Mouse (Mus musculus) lung, postnatal 10 days (tissue): ENCODE measurements at regions not wholly inside any gene's neighbourhood (a gene's known extent, or its start where the extent isn't known, plus 50 kb on each side); places are given as distances from the start of the nearest gene placed in this dataset.

Experiments
- DNase-seq: peaks from one replicate; pipeline ENCODE4 v3.0.0; 2021

DNA sequence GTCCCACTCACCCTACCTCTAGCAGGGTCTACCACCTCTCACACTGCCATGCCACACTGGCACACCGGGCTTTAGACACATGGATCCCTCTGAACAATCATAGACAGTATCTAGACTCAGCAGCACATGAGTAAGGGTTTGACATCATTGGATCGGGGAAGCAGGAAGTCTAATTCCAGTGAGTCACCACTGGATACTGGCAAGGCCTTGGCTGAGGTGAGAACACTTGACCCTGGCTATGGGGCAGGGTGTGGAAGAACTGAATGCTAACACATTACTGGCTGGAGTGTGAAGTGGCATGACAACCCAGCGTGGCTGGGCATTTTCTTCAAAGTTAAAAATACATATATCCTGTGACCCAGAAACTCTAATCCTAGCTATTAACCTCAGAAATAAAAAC lies 114.4 kb downstream of the H2afy start:
- no peak for DNase-seq

DNA sequence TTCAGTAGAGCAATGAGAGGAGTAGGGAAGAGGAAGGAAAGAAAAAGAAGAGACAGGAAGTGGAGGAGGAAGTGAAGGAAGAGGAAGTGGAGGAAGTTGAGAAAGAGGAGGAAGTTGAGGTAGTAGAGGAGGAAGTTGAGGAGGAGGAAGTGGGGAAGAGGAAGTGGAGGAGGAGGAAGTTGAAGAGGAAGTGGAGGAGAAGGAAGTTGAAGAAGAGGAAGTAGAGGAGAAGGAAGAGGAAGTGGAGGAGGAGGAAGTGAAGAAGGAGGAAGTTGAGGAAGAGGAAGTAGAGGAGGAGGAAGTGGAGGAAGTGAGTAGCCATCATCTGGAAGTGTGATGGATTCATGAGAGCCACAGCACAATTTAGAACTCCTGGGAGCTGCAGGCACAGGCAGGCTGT lies 122.2 kb downstream of the H2afy start:
- DNase-seq: no peak

DNA sequence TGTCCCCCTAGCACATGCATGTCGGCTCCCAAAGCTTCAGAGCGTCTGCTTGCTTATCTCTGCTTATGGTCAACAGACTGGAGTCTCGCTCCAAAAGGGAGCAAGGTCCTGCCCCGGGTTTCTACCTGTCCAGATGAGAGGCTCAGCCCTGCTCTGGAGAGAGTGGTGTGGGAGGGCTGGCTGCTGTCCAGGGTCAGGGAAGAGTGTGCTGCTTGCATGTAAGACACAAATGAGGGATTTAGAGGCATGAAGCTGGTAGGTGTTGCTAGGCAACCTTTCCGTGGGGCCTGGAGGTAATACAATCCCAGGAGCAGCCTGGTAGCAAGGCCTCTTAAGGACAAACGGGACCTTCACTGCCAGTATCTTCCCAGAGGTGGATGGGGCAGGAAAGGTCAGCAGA lies 125.7 kb downstream of the H2afy start:
- no peak for DNase-seq

DNA sequence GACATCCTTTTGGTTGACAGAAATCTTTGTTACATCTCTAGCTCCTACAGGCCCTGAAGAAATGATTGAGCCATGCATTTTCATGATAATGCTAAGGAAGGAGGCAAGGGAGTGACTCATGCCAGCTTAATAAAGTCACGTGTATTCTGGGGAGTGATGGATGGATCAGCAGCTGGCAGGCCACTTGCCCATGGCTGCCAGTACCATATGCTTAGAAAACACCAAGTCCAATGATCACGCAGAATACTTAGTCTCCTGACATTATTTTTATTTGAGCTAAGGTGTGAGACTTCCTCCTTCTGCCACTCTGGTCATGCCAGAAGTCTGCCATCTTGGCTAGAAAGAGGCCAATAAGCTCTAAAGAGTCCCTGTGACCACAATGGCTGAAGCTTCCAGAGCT lies 129.3 kb downstream of the H2afy start:
- no peak for DNase-seq

DNA sequence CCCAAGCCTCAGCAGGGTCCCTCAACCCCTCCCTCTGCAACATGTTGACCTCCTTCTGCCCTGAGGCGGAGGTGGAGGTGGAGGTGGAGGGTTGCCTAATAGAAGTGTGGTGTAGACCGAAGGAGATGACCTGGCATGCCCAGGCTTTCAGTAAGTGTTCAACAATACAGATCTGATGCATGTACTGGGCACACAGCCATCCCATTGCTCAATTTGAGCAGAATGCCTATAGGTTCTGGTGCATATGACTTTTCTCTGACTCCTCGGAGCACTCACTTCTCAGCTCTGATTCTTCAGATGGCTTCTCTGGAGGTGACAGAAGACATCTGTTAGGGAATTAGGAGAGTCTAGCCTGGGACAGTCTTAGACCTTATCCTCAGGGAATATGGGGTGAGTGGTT lies 130.4 kb downstream of the H2afy start:
- DNase-seq: no peak

DNA sequence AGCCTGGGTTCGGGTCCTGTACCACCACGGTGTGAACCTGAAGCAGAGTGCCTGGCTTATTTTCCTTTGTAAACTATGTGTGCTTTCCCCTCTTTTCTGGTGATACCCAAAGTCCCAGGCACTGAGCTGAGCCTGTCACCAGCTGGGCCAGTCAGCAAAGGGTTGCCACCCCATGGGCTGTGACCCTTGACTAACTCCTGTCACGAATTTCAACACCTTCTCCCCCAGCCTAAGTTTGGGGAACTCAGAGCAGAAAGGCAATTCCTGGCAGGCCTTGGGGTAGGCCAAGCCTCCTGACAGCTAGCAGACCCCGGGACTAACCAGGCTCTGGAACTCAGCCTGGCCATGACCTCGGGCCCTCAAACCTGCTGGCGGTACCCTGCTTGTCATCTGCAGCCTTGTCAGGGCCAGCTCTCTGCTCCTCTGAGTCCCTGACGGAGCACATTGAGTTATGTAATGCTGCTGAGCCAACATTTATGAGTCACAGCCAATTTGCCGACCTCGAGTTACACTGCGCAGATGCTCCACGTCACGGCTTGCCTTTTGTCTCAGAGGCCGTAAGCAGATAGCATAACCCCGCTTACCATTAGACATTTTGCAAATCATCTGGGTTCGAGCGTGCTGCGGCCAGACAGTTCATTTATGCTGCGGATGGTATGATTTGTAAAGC lies 132.3 kb downstream of the H2afy start:
- DNase-seq: peak; percentile 56

DNA sequence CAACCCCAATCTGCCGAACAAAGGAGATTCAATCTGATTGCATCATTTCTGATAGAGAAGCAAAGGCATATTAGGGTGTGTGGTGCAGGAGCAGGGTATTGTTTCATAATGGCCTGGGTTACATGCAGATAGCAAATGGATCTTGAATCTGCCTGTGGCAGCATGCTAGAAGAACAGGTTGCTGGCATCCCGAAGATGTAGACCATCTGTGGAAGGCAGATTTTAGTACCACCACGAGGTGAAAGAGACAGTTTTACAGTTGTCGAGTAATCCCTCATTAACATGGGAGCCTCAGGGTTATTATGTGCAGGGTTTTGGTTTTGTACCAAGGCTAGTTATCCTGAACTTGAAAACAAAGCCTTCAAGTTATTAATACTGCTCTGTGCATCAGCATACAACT lies 140.9 kb downstream of the H2afy start:
- no peak for DNase-seq

DNA sequence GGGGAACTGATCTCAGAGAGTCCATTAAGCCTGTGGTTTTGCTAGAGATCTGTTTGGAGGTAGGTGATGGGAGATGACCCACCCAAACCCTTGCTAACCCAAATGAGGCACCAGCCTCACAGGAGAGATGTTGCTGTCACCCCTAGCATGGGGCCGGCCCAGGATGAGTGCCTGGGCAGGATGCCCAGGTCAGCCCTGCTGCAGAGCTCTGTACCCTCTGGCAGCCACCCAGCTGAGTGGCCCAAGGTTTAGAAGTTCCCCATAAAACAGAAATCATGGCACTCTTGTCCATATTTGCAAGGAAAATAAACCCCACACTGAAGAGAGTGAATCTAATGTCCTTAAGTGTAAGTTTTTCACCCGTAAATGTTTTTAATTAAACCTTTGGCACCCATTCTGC lies 141.7 kb downstream of the H2afy start:
- no peak for DNase-seq

DNA sequence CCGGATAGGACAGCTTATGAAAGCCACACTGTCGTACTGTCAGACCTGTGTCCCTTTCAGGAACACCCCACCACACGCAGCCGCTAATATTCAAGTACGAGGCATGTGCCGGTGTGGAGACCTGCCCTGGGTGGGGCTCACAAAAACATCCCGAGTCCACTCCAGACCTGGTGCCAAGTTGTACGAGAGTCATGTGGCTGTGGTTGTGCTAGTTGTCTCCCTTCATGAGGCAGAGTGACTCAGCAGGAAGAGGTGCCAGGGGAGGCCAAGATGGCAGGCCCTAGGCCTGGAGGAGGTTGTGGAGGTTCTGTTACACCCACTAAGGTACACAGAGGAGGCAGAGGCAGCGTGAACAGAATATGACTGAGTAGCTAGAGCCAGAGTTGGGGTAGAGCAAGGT lies 143.5 kb downstream of the H2afy start:
- DNase-seq: no peak

DNA sequence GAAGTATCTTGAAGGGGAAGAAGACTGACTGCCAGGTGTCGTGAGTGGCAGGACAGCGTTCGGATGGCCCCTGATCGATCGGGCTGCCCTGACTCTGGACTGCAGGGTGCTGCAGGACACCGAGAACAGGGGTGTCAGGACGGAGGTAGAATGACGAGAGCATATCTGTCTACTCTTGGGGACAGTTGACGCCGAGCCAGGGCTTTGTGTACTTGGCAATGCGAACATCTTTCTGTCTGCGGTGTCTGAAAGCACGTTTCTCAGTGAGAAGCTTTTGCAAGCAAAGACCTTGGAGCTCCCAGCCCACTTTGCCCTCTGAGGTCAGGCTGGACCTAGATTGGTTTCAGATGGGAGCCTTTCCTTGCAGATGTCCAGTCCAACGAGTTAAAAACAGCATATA lies 144.9 kb downstream of the H2afy start:
- DNase-seq: no peak

DNA sequence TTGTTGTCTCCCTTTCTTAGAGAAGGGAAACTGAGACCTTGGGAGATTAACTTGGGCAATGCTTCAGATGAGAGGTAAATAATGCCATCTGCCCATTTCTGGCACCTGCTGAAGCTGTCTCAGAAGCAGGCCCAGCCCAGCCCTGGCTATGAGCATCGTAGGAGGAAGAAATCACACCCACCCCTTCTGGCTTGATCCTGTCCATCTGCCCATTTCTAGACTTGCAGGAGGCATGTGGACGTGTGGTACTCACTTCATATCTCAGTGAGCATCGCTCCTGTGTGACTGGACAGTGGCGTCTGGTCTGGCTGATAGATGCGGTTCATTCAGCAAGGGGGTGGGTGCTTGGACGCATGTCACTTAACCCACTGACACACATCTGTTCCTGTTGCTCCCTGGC lies 146.0 kb downstream of the H2afy start:
- DNase-seq: no peak

DNA sequence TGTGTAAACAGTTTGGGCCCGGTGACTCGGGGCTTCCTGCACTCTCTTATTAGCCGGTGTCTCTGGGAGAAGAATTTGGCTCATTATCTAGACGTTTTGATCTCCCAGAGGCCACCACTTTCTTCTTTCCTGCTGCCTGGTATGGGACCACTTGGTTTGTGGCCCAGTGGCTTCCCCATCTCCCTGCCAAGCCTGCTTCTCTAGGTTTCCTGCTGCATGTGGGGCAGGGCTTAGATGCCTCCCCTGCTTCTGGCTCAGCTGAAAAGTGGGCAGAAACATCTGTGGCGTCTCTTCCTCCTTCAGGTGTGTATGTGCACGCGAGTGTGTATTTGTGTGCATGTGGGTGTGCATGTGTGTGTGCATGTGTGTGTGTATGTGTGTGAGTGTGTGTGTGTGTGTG lies 146.8 kb downstream of the H2afy start:
- DNase-seq: no peak

DNA sequence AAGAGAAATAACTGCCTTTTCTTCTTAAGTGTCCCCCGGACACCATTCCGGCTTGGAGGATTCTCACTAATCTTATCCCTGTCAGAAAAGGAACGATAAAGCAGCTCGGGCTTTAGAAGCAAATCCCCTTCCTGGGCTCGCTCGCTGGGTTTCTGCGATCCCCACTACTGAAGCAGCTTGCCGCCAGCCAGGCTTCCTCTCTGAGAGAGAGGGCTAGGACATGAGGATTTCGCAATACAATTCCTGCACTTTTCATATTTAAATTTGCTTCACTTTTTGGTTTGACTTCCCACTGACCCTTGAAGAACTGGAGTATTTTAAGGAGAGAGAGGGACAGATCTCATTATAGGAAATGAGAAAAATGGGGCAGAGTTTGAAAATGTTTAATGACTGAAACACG lies 149.4 kb upstream of the Pitx1 start:
- no peak for DNase-seq

DNA sequence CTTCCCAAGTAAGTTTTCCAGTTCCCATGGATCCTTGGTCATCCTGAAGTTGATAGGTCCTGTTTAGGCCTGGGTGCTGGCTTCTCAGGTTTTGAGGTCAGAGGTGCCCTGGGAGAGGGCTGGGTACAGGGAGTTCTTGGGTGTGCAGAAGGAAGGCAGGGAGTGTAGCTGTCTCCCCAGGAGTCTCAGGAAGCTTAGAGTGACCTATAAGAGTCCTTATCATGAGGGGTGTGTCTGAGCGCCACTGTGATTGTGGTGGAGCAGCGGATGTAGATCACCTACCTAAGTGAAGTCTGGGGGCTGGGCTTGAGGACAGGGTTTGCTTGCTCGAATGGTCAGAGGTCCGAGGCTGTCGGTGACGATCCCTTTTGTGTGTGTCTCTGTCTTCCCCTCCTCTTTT lies 148.8 kb upstream of the Pitx1 start:
- no peak for DNase-seq

DNA sequence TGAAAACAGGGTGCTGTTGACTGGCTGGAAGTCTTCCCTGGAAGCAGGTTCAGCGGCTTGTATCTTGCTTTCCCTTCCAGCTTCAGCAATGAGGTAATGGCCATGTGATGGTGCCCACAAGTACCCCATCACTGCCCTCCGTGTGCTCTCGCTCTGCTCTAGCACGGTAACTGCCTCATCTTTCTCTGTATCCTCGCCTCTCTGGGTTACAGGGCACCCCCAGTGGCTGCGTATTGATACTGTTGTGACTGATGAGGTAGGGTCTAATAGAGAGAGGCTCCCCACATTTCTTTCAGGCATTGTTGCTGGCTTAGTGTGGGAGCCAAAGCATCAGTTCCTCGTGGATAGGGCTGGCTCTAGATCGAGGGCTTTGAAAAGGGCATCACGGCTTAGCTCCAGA lies 147.9 kb upstream of the Pitx1 start:
- DNase-seq: no peak

DNA sequence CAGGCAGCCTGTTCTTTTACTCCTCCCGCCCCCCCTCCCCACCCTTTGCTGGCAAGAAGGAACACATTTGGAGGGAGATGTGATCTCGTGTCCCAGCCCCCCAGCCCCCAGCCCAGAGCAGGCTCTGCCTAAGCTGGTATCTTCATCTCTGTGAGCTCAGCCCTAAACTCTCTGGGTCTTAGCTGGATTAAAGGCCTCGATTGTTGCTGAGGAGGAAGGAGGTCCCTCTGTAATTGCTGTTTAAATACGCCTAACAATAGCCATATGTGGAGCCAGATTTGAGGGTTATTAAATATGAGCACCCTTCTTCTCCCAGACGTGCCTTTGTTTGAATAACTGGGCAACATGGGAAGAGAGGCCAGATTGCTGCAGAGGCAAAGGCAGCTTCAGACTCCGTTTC lies 145.0 kb upstream of the Pitx1 start:
- no peak for DNase-seq

DNA sequence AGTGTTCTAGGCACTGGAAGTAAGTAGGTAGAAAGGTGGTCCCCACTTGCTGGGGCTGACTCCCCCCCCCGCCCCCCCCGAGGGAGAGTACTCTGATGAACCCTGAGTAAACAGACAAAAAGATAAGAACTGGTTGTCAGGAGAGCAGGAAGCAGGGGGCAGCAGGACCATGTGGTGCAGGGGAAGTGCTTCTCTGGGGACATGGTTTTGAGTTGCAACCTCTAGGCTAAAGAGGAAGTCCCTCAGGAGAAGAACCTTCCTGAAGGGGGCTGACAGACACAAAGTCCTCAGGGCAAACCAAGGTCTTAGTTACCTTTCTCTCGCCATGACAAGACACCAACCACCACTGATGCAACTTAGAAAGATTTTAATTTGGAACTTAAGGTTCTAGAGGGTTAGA lies 141.9 kb upstream of the Pitx1 start:
- DNase-seq: no peak

DNA sequence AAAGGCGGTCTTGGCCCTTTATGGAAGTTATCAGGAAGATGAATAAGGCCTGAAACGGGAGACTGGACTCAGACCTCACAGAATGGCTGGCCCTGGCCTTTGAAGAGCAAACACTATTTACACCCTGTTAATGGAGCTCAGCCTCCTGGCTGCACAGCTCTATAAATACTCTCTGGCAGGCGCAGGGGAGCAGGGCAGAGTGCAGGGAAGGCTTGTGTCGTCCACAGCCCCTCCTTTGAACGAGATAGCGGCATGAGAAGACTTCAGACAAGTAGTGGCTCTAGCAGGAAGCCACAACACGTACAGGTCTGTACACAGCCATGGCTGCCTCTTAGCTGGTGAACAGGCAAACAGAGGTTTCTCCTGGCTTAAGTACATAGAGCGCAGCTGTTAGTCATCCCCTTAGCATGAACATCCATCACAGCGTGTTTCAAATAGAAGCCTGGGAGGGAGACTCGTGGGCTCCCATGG lies 141.0 kb upstream of the Pitx1 start:
- no peak for DNase-seq

DNA sequence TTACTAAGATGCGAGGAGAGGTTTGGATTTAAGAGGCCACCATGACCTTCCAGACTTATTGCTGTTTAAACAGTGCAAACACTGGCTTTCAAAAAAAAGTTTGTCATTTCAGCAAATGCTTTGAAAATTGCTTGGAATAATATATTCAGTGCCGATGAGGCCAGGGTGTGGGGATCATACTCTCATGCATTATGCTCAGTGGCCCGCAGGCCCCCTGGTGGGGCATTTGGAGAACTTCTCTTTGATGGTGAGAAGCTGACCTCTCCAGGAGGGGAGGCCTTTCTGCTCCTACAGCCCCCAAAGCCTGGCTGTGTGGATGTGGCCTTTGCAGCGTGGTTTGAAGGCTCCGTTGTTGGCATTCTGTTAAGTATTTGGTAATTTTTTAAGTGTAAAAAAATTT lies 138.1 kb upstream of the Pitx1 start:
- no peak for DNase-seq

DNA sequence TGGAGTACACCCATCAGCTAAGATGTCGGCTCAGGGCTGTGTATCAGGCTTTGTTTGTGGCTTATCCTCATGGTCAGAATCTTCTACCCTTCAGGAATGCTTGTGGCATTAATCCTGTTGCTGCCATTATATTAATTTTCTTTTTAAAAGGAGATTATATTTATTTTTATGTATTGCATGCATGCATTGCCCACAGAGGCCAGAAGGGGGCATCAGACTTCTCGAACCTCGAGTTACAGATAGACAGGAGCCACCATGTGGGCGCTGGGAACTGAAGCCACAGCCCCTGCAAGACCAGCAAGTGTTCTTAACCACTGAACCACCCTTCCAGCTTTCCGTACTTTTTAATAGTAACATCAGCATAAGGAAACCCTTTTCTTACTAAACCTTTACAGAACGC lies 134.7 kb upstream of the Pitx1 start:
- DNase-seq: no peak

DNA sequence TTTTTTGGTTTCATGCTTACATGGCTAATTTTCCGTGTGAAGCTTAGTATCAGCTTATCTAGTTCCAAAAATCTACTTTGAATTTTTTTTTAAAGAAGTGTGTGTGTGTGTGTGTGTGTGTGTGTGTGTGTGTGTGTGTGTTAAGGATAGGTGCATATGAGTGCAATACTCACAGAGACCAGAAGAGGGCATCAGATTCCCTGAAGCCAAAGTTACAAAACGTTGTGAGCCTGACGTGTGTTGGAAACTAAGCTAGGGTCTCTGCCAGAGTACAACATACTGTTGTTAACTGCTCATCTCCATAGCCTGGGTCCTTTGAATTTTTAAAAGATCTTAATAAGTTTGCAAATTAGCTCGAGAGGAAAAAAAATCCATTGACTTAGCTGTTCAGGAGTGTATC lies 133.5 kb upstream of the Pitx1 start:
- DNase-seq: no peak

DNA sequence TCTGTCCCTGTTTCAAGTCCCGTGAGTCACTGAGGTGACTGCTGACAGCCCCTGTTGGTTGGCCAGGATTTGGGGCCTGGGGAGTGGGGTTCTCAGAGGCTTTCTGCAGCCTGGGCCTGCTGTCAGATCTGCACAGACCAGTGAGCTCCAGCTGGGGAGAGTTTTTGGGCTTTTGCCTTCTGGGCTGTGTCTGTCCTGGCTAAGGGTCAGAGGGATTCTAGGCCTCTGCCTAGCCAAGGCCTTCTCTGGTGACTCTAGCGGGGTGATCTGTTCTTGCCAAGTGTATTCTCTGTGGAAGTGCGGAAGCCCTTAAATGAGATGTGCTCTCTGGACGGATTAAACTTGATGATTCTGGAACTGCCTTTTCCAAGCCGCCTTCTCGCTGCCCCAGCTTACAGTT lies 131.2 kb upstream of the Pitx1 start:
- no peak for DNase-seq

DNA sequence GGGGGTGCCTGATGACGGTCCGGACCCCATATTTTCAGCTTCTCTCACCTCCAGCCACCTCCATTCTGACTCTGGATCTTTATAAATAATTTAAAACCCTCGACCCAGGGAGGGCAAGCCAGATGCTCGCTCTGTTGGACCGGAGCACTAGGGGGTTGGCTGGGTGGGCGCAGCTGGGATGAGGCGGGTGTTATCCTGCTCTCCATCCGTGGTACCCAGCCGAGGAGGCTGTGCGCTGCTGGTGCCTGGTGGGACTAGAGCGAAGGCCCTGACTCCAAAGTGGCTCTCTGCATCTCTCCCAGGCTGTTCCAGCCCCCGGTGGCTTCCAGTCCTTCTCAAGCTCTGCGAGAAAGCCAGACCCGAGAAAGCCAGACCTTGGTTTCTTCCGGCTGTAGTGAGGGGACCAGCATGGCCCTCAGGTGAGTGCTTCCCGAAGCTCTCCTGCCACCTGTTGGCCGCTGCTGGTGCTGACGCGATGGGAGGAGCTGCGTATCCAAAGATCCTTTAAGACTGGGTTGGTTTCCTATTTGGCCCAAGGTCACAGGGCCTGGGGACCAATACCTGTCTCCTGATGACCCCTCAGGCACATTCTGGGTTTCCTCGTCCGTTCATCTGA lies 127.1 kb upstream of the Pitx1 start:
- DNase-seq: peak; percentile 74

DNA sequence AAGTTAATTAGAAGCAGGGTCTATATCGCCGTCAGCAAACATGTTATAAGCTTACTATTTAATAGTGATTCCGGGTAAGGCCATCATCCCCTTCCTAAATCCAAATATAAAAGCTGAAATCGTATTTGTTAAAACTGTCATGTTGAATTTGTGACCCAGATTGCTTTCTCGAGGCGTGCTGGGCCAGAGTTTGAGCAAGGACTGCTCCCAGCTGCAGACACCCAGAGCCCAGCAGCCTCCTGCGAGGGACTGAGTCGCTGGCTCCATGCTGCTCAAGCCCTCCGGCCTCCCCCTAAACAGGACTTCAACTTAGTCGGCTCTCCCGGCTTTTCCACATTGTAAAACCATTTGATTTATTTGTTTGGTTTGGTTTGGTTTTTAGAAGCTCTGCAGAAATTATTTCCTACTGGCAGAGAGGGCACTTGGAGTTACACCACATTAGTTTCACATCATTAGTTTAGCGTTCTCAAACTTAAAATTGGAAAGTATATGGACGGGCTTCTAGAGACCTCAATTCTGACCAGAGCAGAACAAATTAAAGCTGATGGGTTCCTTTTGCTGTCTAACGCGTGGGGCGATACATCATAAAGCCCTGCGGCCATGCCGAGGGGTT lies 126.4 kb upstream of the Pitx1 start:
- no peak for DNase-seq

DNA sequence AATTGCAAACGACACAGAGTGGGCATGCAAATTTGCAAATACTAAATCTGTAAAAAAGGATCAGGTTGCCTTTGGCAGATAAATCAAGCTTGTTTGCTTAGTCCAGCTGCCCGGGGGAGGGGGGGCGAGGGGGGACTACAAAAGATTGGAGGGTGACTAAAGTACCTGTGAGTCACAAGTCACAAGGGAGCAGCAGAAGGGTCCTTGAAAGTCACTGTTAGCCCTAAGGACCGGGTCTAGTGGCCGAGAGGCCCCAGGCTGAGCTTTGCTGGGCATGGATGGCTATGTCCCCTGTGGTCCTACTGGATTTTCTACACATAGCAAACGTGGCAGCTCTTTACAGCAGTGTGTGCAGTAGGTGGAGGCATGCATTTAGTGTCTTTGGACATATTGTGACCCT lies 118.4 kb upstream of the Pitx1 start:
- no peak for DNase-seq
